19 mouse cellular contexts compared by ENCODE assay signal in the genomic region with DNA sequence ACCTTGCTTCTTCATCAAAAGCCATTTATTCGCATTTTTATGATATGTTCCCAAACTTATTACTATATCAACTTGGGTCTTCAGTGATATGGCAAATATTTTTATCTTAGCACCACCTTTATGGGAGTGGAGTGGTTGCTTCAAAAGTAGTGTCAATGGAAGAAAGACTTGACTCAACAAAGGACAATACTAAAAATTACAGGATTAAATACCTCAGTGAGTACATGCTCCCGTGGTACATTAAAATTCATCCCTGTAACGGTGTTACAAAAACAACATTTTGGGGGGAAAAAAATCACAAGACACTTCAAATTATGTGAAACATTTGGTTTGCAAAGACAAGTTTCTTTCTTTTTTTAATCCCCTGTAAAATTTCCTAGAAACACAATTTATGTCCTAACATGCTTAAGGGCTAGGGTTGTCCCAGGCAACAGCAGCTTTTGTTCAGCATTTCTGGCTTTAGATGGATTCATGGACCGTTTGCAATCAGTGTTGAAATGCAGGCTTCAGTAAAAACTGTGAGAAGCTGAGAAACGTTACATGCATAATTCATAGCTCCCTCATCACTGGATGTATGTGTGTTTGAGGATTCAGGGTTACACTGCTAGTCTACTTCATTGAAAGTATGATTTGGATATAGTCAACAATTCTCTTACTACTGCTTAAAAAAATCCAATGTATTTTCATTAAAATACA.
A peak's percentile ranks its signal among the peaks of the same experiment; 100 is the strongest.
DNase-seq lines count a peak whose midpoint lies in the region; ATAC-seq and TF ChIP-seq lines count a peak whose summit lies in the region.
"Had no signal": no experiment of that assay in that cellular context is flagged by ENCODE, and none has a peak within 500 bp of the region (broad histone marks: within the 10 kb centered on the region; RNA-seq: fewer than 3 reads in every experiment).

No protein-coding gene starts in this region.

- no peak for TF ChIP-seq POLR2A in brain, embryonic 14.5 days (IDR thresholded peaks at IDR 0.05; ENCODE audit: borderline replicate concordance, extremely low read depth, insufficient read depth, insufficient read length, poor library complexity, severe bottlenecking)
- TF ChIP-seq POLR2A in lung, adult 2 months (IDR thresholded peaks at IDR 0.05; ENCODE audit: borderline replicate concordance, extremely low read depth, low read depth, low read length): no peak

- no peak overlapping the region for H3K27ac ChIP-seq in forebrain, postnatal 0 days (ENCODE audit: low read depth, low read length)
- no peak overlapping the region for H3K27ac ChIP-seq in midbrain, embryonic 13.5 days
- H3K27ac ChIP-seq: embryonic facial prominence, embryonic 15.5 days; liver, embryonic 13.5 days had no signal

- H3K4me3 ChIP-seq in forebrain, postnatal 0 days (ENCODE audit: low read depth, low read length): no peak overlapping the region
- no peak overlapping the region for H3K4me3 ChIP-seq in midbrain, embryonic 13.5 days (replicated peaks)
- no peak overlapping the region for H3K4me3 ChIP-seq in lung, adult 2 months (replicated peaks; ENCODE audit: extremely low read depth, low read depth, low read length)
- H3K4me3 ChIP-seq: embryonic facial prominence, embryonic 15.5 days; heart, embryonic 12.5 days; liver, embryonic 13.5 days had no signal

- no peak overlapping the region for H3K4me2 ChIP-seq in forebrain, postnatal 0 days (ENCODE audit: low read depth)
- no peak overlapping the region for H3K4me2 ChIP-seq in midbrain, embryonic 13.5 days (replicated peaks)
- H3K4me2 ChIP-seq: embryonic facial prominence, embryonic 15.5 days; heart, embryonic 12.5 days; liver, embryonic 13.5 days had no signal

- H3K9me3 ChIP-seq in forebrain, postnatal 0 days (ENCODE audit: low read length): no peaks in the 10 kb centered on the region
- H3K9me3 ChIP-seq in midbrain, embryonic 13.5 days: no peaks in the 10 kb centered on the region
- H3K9me3 ChIP-seq: embryonic facial prominence, embryonic 15.5 days; heart, embryonic 12.5 days; liver, embryonic 13.5 days had no signal

- no peaks in the 10 kb centered on the region for H3K36me3 ChIP-seq in forebrain, postnatal 0 days (ENCODE audit: insufficient read depth)
- H3K36me3 ChIP-seq in midbrain, embryonic 13.5 days: no peaks in the 10 kb centered on the region
- H3K36me3 ChIP-seq: embryonic facial prominence, embryonic 15.5 days; heart, embryonic 12.5 days; liver, embryonic 13.5 days had no signal

- H3K9ac ChIP-seq in forebrain, postnatal 0 days: no peak overlapping the region
- H3K9ac ChIP-seq in midbrain, embryonic 13.5 days (replicated peaks): no peak overlapping the region
- H3K9ac ChIP-seq: embryonic facial prominence, embryonic 15.5 days; heart, embryonic 12.5 days; liver, embryonic 13.5 days had no signal

- ATAC-seq in frontal cortex, adult (ENCODE audit: low TSS enrichment): 0 out of 2 replicates have a peak, but pooled peaks have one; percentile 55
- peak; percentile 74 for ATAC-seq in forebrain, postnatal 0 days
- ATAC-seq in midbrain, embryonic 13.5 days: peak; percentile 93
- ATAC-seq: intestine, postnatal 0 days; lung, postnatal 0 days; Patski had no signal

- no peak for DNase-seq in frontal cortex, postnatal 14 days (ENCODE audit: low spot score in 2 of 2)
- DNase-seq in brain, embryonic 14.5 days (ENCODE audit: low read depth): peak; percentile 90
- peak; percentile 64 for DNase-seq in forebrain, postnatal 0 days
- no peak for DNase-seq in spleen, adult 18-20 months
- no peak for DNase-seq in gastrocnemius, postnatal 4 days (ENCODE audit: low spot score in 2 of 2)
- DNase-seq in lung, adult 2 months: no peak
- DNase-seq: cerebellum, adult 11 months; gastrocnemius, postnatal 36 days; heart, postnatal 36 days; kidney, postnatal 25 days; liver, embryonic 13.5 days; right cerebral cortex, postnatal 4 days had no signal

- WGBS in forebrain, postnatal 0 days: 27% methylated on average over 5 of the region's 5 CpGs
- WGBS in midbrain, embryonic 13.5 days: 27% methylated on average over 5 of the region's 5 CpGs
- WGBS in lung, adult 2 months: 75% methylated on average over 5 of the region's 5 CpGs

- TF ChIP-seq CTCF in brain, embryonic 14.5 days (IDR thresholded peaks at IDR 0.05; ENCODE audit: borderline replicate concordance, extremely low read depth, insufficient read depth, insufficient read length): no peak
- TF ChIP-seq CTCF in forebrain, postnatal 0 days (IDR thresholded peaks at IDR 0.05; ENCODE audit: low read depth): no peak
- no peak for TF ChIP-seq CTCF in lung, adult 2 months (IDR thresholded peaks at IDR 0.05; ENCODE audit: insufficient read depth, low read length)

- no peaks in the 10 kb centered on the region for H3K4me1 ChIP-seq in forebrain, postnatal 0 days (ENCODE audit: insufficient read depth)
- peaks cover 6% of the 10 kb centered on the region for H3K4me1 ChIP-seq in midbrain, embryonic 13.5 days (replicated peaks)
- H3K4me1 ChIP-seq in lung, adult 2 months (ENCODE audit: control insufficient read depth, insufficient read depth, low read length): no peaks in the 10 kb centered on the region
- H3K4me1 ChIP-seq: embryonic facial prominence, embryonic 15.5 days; heart, embryonic 12.5 days; liver, embryonic 13.5 days had no signal

- H3K27me3 ChIP-seq in forebrain, postnatal 0 days (ENCODE audit: insufficient read depth, low read length): no peaks in the 10 kb centered on the region
- H3K27me3 ChIP-seq in midbrain, embryonic 13.5 days: no peaks in the 10 kb centered on the region
- H3K27me3 ChIP-seq: embryonic facial prominence, embryonic 15.5 days; heart, embryonic 12.5 days; liver, embryonic 13.5 days; Patski had no signal

Comparison
In these comparisons a context has a peak if more than half of its experiments do, and no peak if none do; other contexts are left out.
1. DNase-seq: peak in brain, embryonic 14.5 days (single experiment) and forebrain, postnatal 0 days (single experiment); none in frontal cortex, postnatal 14 days (0 of 2), spleen, adult 18-20 months (0 of 2), gastrocnemius, postnatal 4 days (0 of 2) and lung, adult 2 months (single experiment).
2. Peak in every context shown above with its lines, with median percentiles within 50 percentile points of each other: ATAC-seq.